Mouse (Mus musculus) CD4-positive, CD25-positive, alpha-beta regulatory T cell (primary cell): Measurements from ENCODE around the gene Pomp. TPM values are rescaled to one million over a fixed set of nuclear protein-coding genes. Genes with fewer than 3 reads are reported as not detected.

ENCODE experiments used
- polyA plus RNA-seq: library from polyadenylated mRNA; unstranded; fragments of 100-300 nt; shearing (Covaris generic); gene quantifications from one replicate; pipeline ENCODE4 v1.2.1, GENCODE M21; 2017

Gene Pomp
- polyA plus RNA-seq: 365 TPM

GRCm38 (mm10) chr5:147860449-147861261, at the start of gene Pomp:
Gene Pomp (plus strand): TSS chr5:147860461.

DNA sequence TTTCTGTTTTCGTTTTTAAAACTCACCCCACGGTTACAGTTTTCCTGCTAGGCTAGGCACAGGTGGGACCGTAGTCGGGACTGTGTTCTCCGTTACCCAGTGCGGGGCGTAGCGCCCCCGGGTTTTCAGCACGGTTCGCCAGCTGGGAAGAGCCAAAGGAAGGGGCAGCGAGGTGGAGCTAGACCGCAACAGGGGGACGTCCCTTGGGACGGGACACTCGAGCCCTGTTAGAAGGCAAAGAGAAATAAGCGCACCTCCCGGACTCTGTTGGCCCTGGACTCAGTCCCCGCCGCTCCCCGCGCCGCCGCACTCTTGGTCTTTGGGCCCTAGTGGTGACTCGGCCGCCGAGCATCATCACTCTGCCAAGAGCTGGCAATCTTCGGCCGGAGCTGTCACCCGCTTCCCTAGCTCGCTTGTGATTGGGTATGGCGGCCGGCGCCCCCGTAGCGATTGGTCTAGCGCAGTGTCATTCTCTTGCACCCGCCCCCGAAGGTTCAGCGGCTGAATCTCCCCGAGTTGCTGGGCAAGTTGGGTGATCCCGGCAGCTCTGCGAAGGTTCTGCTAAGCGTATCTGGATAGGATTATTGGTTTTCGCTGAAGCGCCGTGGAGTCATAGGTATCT, 34.3 kb downstream of the Pomp start, which contains the start of gene Slc46a3:
TSS of gene Slc46a3 (minus strand) at position 361 of the 622 bp plus-strand sequence.

Other genes starting within 250 kb of the Pomp start
- 0.18 TPM for gene Flt1, start 134.4 kb upstream of the Pomp start, polyA plus RNA-seq
- gene Slc46a3, start 34.4 kb downstream of the Pomp start, polyA plus RNA-seq: 19.0 TPM
- 3.9 TPM for gene Mtus2, start 96.9 kb downstream of the Pomp start, polyA plus RNA-seq